Mouse (Mus musculus) MEL (cell line): ENCODE results near the gene Faap100. TPM values are rescaled to one million over a fixed set of nuclear protein-coding genes. Genes with fewer than 3 reads are reported as not detected.

Experiments used
- DNase-seq: peaks from one replicate; pipeline ENCODE4 v3.0.0; 2011; ENCODE audit warnings: low read depth, low spot score
- H3K27ac ChIP-seq: 2 replicates; pipeline ENCODE4 v1.5.1; 2012; ENCODE audit warnings: low read depth, mild to moderate bottlenecking, control low read depth, low read length, moderate library complexity; ENCODE audit not compliant: control insufficient read depth
- H3K27me3 ChIP-seq, 2 experiments: fragments of 150-350 bp in 1 of 2; sonication (generic) in 1 of 2; 2 replicates each; pipeline ENCODE4 v1.6.1; 2012; ENCODE audit warnings: low read length in 2 of 2, mild to moderate bottlenecking in 2 of 2, improper control_type of control experiment in 1 of 2, moderate library complexity in 1 of 2; ENCODE audit not compliant: insufficient read depth in 2 of 2, control insufficient read depth in 1 of 2
- H3K36me3 ChIP-seq, 2 experiments: 2 replicates each; pipeline ENCODE4 v1.6.1; 2012 to 2014; ENCODE audit warnings: low read length in 2 of 2, improper control_type of control experiment in 1 of 2, inconsistent platforms in 1 of 2, mild to moderate bottlenecking in 1 of 2; ENCODE audit not compliant: insufficient read depth in 2 of 2, control insufficient read depth in 1 of 2
- H3K4me1 ChIP-seq, 2 experiments: fragments of 150-350 bp in 1 of 2; sonication (generic) in 1 of 2; 2 replicates each; pipeline ENCODE4 v1.6.1; 2012; ENCODE audit warnings: low read length in 2 of 2, improper control_type of control experiment in 1 of 2, mild to moderate bottlenecking in 1 of 2; ENCODE audit not compliant: insufficient read depth in 2 of 2, control insufficient read depth in 1 of 2
- H3K4me3 ChIP-seq, 2 experiments: fragments of 150-350 bp in 1 of 2; sonication (generic) in 1 of 2; 2 replicates each; pipeline ENCODE4 v1.5.1; 2012; ENCODE audit warnings: low read depth in 2 of 2, low read length in 2 of 2, mild to moderate bottlenecking in 2 of 2, moderate library complexity in 2 of 2, control low read depth in 1 of 2, improper control_type of control experiment in 1 of 2; ENCODE audit not compliant: control insufficient read depth in 1 of 2, insufficient read depth in 1 of 2
- H3K79me2 ChIP-seq: 2 replicates; pipeline ENCODE4 v1.6.1; 2012; ENCODE audit warnings: mild to moderate bottlenecking, low read length, moderate library complexity; ENCODE audit not compliant: control insufficient read depth, poor library complexity, insufficient read depth
- H3K9ac ChIP-seq: 2 replicates; pipeline ENCODE4 v1.6.1; 2012; ENCODE audit warnings: low read depth, mild to moderate bottlenecking, control low read depth, low read length, moderate library complexity; ENCODE audit not compliant: control insufficient read depth, poor library complexity, severe bottlenecking
- H3K9me3 ChIP-seq: fragments of 150-350 bp; sonication (generic); replicated peaks from 2 replicates; pipeline ENCODE4 v1.6.1; 2012; ENCODE audit warnings: mild to moderate bottlenecking, low read length, improper control_type of control experiment, moderate library complexity; ENCODE audit not compliant: insufficient read depth
- CHD1 ChIP-seq: IDR thresholded peaks from 2 replicates; pipeline ENCODE4 v1.6.1; 2012; ENCODE audit warnings: low read depth, mild to moderate bottlenecking, inconsistent platforms, low read length, improper control_type of control experiment
- CTCF ChIP-seq, 3 experiments: IDR thresholded peaks in 2 of 3; conservative IDR thresholded peaks in 1 of 3; 2 replicates each; pipeline ENCODE4 v1.5.1; 2011 to 2012; ENCODE audit warnings: low read length in 3 of 3, low read depth in 2 of 3, mild to moderate bottlenecking in 2 of 3, improper control_type of control experiment in 1 of 3, inconsistent platforms in 1 of 3, mixed read lengths in 1 of 3, moderate library complexity in 1 of 3; ENCODE audit not compliant: control insufficient read depth in 1 of 3, insufficient read depth in 1 of 3, poor library complexity in 1 of 3, severe bottlenecking in 1 of 3
- EP300 ChIP-seq, 2 experiments: IDR thresholded peaks; 2 replicates each; pipeline ENCODE4 v1.6.1; 2011; ENCODE audit warnings: improper control_type of control experiment in 2 of 2, low read length in 2 of 2, low read depth in 1 of 2, mild to moderate bottlenecking in 1 of 2
- ETS1 ChIP-seq: IDR thresholded peaks from 2 replicates; pipeline ENCODE4 v1.6.1; 2012; ENCODE audit warnings: low read depth, mild to moderate bottlenecking, inconsistent platforms, low read length, improper control_type of control experiment, moderate library complexity
- GABPA ChIP-seq: IDR thresholded peaks from 2 replicates; pipeline ENCODE4 v1.6.1; 2012; ENCODE audit warnings: low read depth, mild to moderate bottlenecking, inconsistent platforms, low read length, improper control_type of control experiment, moderate library complexity
- JUND ChIP-seq: IDR thresholded peaks from 2 replicates; pipeline ENCODE4 v1.6.1; 2011; ENCODE audit warnings: low read depth, mild to moderate bottlenecking, improper control_type of control experiment, low read length
- MAFK ChIP-seq: IDR thresholded peaks from 2 replicates; pipeline ENCODE4 v1.6.1; 2011; ENCODE audit warnings: low read depth, mild to moderate bottlenecking, low read length, improper control_type of control experiment, borderline replicate concordance
- MYC ChIP-seq: IDR thresholded peaks from 2 replicates; pipeline ENCODE4 v1.6.1; 2011; ENCODE audit warnings: low read depth, mild to moderate bottlenecking, low read length, improper control_type of control experiment, moderate library complexity
- NRF1 ChIP-seq: IDR thresholded peaks from 2 replicates; pipeline ENCODE4 v1.6.1; 2014; ENCODE audit warnings: low read depth, mild to moderate bottlenecking, inconsistent platforms, low read length, improper control_type of control experiment, moderate library complexity; ENCODE audit not compliant: poor library complexity, insufficient read depth, severe bottlenecking
- POLR2A ChIP-seq, 2 experiments: IDR thresholded peaks; 2 replicates each; pipeline ENCODE4 v1.6.1; 2011 to 2012; ENCODE audit warnings: low read length in 2 of 2, mild to moderate bottlenecking in 2 of 2, control low read depth in 1 of 2, improper control_type of control experiment in 1 of 2, low read depth in 1 of 2, moderate library complexity in 1 of 2; ENCODE audit not compliant: control insufficient read depth in 1 of 2, insufficient read depth in 1 of 2, poor library complexity in 1 of 2
- POLR2AphosphoS2 ChIP-seq: IDR thresholded peaks from 2 replicates; pipeline ENCODE4 v1.6.1; 2011; ENCODE audit warnings: low read length, improper control_type of control experiment
- POLR2AphosphoS5 ChIP-seq: IDR thresholded peaks from 2 replicates; pipeline ENCODE4 v1.6.1; 2012; ENCODE audit warnings: low read depth, borderline replicate concordance, mild to moderate bottlenecking, inconsistent platforms, low read length, moderate library complexity, mixed read lengths
- RAD21 ChIP-seq: IDR thresholded peaks from 2 replicates; pipeline ENCODE4 v1.6.1; 2011; ENCODE audit warnings: mild to moderate bottlenecking, low read depth, low read length, improper control_type of control experiment
- TAL1 ChIP-seq: IDR thresholded peaks from 2 replicates; pipeline ENCODE4 v1.6.1; 2012; ENCODE audit warnings: mild to moderate bottlenecking, inconsistent platforms, low read length, moderate library complexity, mixed read lengths
- TBP ChIP-seq: IDR thresholded peaks from 2 replicates; pipeline ENCODE4 v1.8.0; 2011; ENCODE audit warnings: low read depth, low read length, improper control_type of control experiment
- TCF12 ChIP-seq: IDR thresholded peaks from 2 replicates; pipeline ENCODE4 v1.6.1; 2014; ENCODE audit warnings: low read depth, mild to moderate bottlenecking, inconsistent platforms, low read length, improper control_type of control experiment, moderate library complexity
- USF1 ChIP-seq: IDR thresholded peaks from 2 replicates; pipeline ENCODE4 v1.6.1; 2014; ENCODE audit warnings: low read depth, mild to moderate bottlenecking, inconsistent platforms, low read length, improper control_type of control experiment, moderate library complexity
- ZC3H11A ChIP-seq: IDR thresholded peaks from 2 replicates; pipeline ENCODE4 v1.6.1; 2012; ENCODE audit warnings: low read depth, mild to moderate bottlenecking, inconsistent platforms, low read length, improper control_type of control experiment
- ZKSCAN1 ChIP-seq: IDR thresholded peaks from 2 replicates; pipeline ENCODE4 v1.6.1; 2012; ENCODE audit warnings: low read depth, mild to moderate bottlenecking, inconsistent platforms, low read length, improper control_type of control experiment, moderate library complexity
- ZNF384 ChIP-seq: IDR thresholded peaks from 2 replicates; pipeline ENCODE4 v1.6.1; 2012; ENCODE audit warnings: low read depth, mild to moderate bottlenecking, inconsistent platforms, low read length, improper control_type of control experiment
- polyA plus RNA-seq, 2 experiments: library from polyadenylated mRNA; stranded (reverse) in 1 of 2; unstranded in 1 of 2; fragments of >175 nt in 1 of 2; fragments of >200 nt in 1 of 2; gene quantifications; 2 replicates each; pipeline versions ENCODE4 v1.2.1 to v1.2.4; 2012; ENCODE audit warnings: low replicate concordance in 2 of 2, low read depth in 1 of 2; ENCODE audit not compliant: insufficient read length in 2 of 2, insufficient read depth in 1 of 2, missing spikeins in 1 of 2
- total RNA-seq: library from RNA; depleted of rRNA; stranded (reverse); fragments of 300-350 nt; gene quantifications from 2 replicates; pipeline ENCODE4 v1.2.3, GENCODE M21; 2012

The Faap100 gene
- total and polyA plus RNA-seq, 3 experiments, result 27.1 to 45.7 TPM; not detected in 1

DNA sequence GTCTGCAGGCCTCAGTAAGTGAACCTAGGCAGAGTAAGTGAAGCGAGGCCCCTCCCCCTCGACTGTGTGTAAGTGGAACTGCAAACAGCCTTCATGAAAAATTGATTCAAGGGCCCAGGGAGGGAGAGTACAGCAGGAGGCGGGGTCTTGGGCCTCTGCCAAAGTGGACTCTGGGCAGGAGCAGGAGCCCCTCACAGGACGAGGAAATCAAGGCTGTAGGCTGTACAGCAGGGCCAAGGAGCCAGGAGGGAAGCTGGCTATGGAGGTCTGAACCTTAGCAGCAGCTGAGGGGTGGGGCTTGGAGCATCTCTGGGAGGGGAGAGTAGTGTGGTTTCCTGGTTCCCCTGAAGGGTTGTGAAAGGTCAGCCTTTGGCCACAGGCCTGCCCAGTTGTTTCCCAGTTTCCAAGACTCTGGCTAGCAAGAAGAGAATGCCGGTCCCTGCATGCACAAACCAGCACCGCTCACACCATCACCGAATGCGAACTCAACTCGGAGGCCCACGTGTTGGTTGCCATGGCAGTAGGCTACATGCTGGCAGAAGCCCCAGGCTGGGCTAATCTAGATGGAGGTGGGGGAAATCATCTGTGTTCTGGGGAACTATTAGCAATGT, 20.7 kb downstream of the Faap100 start (continued):
- TF ChIP-seq CTCF (IDR thresholded peaks at IDR 0.05 in 2 of 3, conservative IDR thresholded peaks at IDR 0.05 in 1 of 3; ENCODE audit: control insufficient read depth in 1 of 3, insufficient read depth in 1 of 3, low read depth in 2 of 3, low read length in 3 of 3, poor library complexity in 1 of 3, severe bottlenecking in 1 of 3) (no peak), MAFK (no peak), ETS1 (peak; percentile 83), ZC3H11A (no peak), GABPA (no peak), POLR2AphosphoS2 (no peak)

- DNase-seq, result no peak
- Histone ChIP-seq H3K4me3 (no peak overlapping the region), H3K4me1 (peaks cover 12 to 46% of the 10 kb centered on the region in 2 experiments), H3K36me3 (peaks cover 0 to 34% of the 10 kb centered on the region in 2 experiments; a peak in 2 of 4 replicates), H3K9ac (no peak overlapping the region), H3K27me3 (no peaks in the 10 kb centered on the region), H3K9me3 (no peaks in the 10 kb centered on the region)
- TF ChIP-seq ZKSCAN1 (no peak), POLR2A (IDR thresholded peaks at IDR 0.05; ENCODE audit: control insufficient read depth in 1 of 2, insufficient read depth in 1 of 2, low read depth in 1 of 2, low read length in 2 of 2, poor library complexity in 1 of 2) (no peak), EP300 (IDR thresholded peaks at IDR 0.05; ENCODE audit: low read depth in 1 of 2, low read length in 2 of 2) (no peak), NRF1 (no peak), TAL1 (no peak), CHD1 (no peak), ZNF384 (no peak), POLR2AphosphoS5 (no peak), CTCF (IDR thresholded peaks at IDR 0.05 in 2 of 3, conservative IDR thresholded peaks at IDR 0.05 in 1 of 3; ENCODE audit: control insufficient read depth in 1 of 3, insufficient read depth in 1 of 3, low read depth in 2 of 3, low read length in 3 of 3, poor library complexity in 1 of 3, severe bottlenecking in 1 of 3) (peak in 2 of 3 experiments; percentile 13 to 25; a peak in 1 of 6 replicates), TBP (peak; percentile 53; the same call in 1 of the 2 replicates), MYC (no peak), USF1 (no peak), JUND (no peak), RAD21 (no peak), POLR2AphosphoS2 (no peak), TCF12 (no peak), MAFK (no peak)
- TF ChIP-seq, all 39 proteins: peak for 2
- H3K27ac ChIP-seq, result no peak overlapping the region
- no peaks in the 10 kb centered on the region for H3K79me2 ChIP-seq
Observed at GRCm38 (mm10) chr11:120356900-120357299, 21.7 kb downstream of the Faap100 start.
